Mouse (Mus musculus): ENCODE data around the gene Ksr2. TPM values are rescaled to one million over a fixed set of nuclear protein-coding genes. Genes with fewer than 3 reads are reported as not detected.

Gene Ksr2
- total and polyA plus RNA-seq, 3 experiments: 0.36 to 1.3 (median 1.2) TPM

GRCm38 (mm10) chr5:117682226-117682625 lies 268.4 kb downstream of the Ksr2 start:
- Histone ChIP-seq H3K4me3 (replicated peaks in 1 of 3; ENCODE audit: low read depth in 2 of 3, low read length in 2 of 3, poor library complexity in 1 of 3) (no peak overlapping the region), H3K9me3 (replicated peaks; ENCODE audit: low read length) (no peaks in the 10 kb centered on the region), H3K36me3 (replicated peaks in 1 of 2; ENCODE audit: control insufficient read depth in 1 of 2, insufficient read depth in 1 of 2, low read length in 1 of 2) (no peaks in the 10 kb centered on the region), H3K4me1 (ENCODE audit: control insufficient read depth in 1 of 2, insufficient read depth in 2 of 2) (no peaks in the 10 kb centered on the region), H3K4me2 (ENCODE audit: insufficient read depth, low read depth, poor library complexity, severe bottlenecking) (no peak overlapping the region), H3K9ac (ENCODE audit: insufficient read depth, low read depth) (no peak overlapping the region), H3K27me3 (replicated peaks) (no peaks in the 10 kb centered on the region), H3K79me2 (replicated peaks; ENCODE audit: control insufficient read depth, extremely low read depth, insufficient read depth, poor library complexity, severe bottlenecking) (no peaks in the 10 kb centered on the region), H3K27ac (ENCODE audit: insufficient read depth, low read depth) (no peak overlapping the region)
- in situ Hi-C loops (cut with MboI; ENCODE audit: low pct_ligation_motif_present, low pct_unique_long_range_greater_than_20kb, low sequenced_read_pairs) (no loop called here), dilution Hi-C loops (cut with MboI; ENCODE audit: extremely low pct_ligation_motif_present, extremely low pct_unique_long_range_greater_than_20kb, low sequenced_read_pairs) (no loop called here)
- no peak for DNase-seq (ENCODE audit: extremely low read depth)
- TF ChIP-seq ELF1 (IDR thresholded peaks at IDR 0.05; ENCODE audit: low read depth, low read length) (no peak), RAD21 (IDR thresholded peaks at IDR 0.05; ENCODE audit: low read depth, low read length) (no peak), ZKSCAN1 (IDR thresholded peaks at IDR 0.05; ENCODE audit: borderline replicate concordance, low read depth, low read length) (peak; percentile 96), SIN3A (IDR thresholded peaks at IDR 0.05; ENCODE audit: low read length) (no peak), E2F4 (IDR thresholded peaks at IDR 0.05; ENCODE audit: insufficient replicate concordance, low read depth, low read length) (no peak)

DNA sequence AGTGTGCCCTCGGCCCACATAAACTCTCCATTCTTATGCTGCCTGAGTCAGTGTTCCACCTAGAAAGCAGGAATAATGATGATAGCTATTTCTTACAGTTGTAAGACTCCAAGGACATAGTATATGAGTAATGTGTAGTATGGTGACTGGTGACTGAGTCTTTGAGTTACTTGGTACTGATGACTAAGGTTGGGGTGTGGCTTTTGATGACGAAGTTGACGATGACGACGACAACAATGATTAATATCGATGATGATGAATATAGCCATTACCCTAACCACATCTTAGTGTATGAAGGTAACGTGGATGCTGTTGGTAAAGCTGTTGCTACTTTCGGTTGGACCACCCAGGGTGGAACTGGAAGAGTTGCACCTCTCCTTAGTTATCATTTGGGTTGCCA lies 270.7 kb downstream of the Ksr2 start:
- Histone ChIP-seq H3K79me2 (replicated peaks; ENCODE audit: control insufficient read depth, extremely low read depth, insufficient read depth, poor library complexity, severe bottlenecking) (no peaks in the 10 kb centered on the region), H3K36me3 (replicated peaks in 1 of 2; ENCODE audit: control insufficient read depth in 1 of 2, insufficient read depth in 1 of 2, low read length in 1 of 2) (no peaks in the 10 kb centered on the region), H3K27me3 (replicated peaks) (no peaks in the 10 kb centered on the region), H3K9me3 (replicated peaks; ENCODE audit: low read length) (no peaks in the 10 kb centered on the region), H3K4me2 (ENCODE audit: insufficient read depth, low read depth, poor library complexity, severe bottlenecking) (no peak overlapping the region), H3K27ac (ENCODE audit: insufficient read depth, low read depth) (no peak overlapping the region), H3K9ac (ENCODE audit: insufficient read depth, low read depth) (no peak overlapping the region), H3K4me1 (ENCODE audit: control insufficient read depth in 1 of 2, insufficient read depth in 2 of 2) (no peaks in the 10 kb centered on the region), H3K4me3 (replicated peaks in 1 of 3; ENCODE audit: low read depth in 2 of 3, low read length in 2 of 3, poor library complexity in 1 of 3) (no peak overlapping the region)
- DNase-seq (ENCODE audit: extremely low read depth): no peak
- TF ChIP-seq CHD2 (IDR thresholded peaks at IDR 0.05; ENCODE audit: low read length) (no peak), NRF1 (IDR thresholded peaks at IDR 0.05; ENCODE audit: low read depth, low read length) (no peak), IRF4 (IDR thresholded peaks at IDR 0.05; ENCODE audit: low read depth, low read length) (no peak), SMC3 (IDR thresholded peaks at IDR 0.05; ENCODE audit: low read depth, low read length) (no peak), ZMIZ1 (IDR thresholded peaks at IDR 0.05; ENCODE audit: low read depth, low read length) (no peak)
- in situ Hi-C loops (cut with MboI; ENCODE audit: low pct_ligation_motif_present, low pct_unique_long_range_greater_than_20kb, low sequenced_read_pairs): no loop called here
- dilution Hi-C loops (cut with MboI; ENCODE audit: extremely low pct_ligation_motif_present, extremely low pct_unique_long_range_greater_than_20kb, low sequenced_read_pairs): no loop called here

- H3K4me2 ChIP-seq (ENCODE audit: insufficient read depth, low read depth, poor library complexity, severe bottlenecking): no peak overlapping the region
- no peaks in the 10 kb centered on the region for H3K79me2 ChIP-seq (replicated peaks; ENCODE audit: control insufficient read depth, extremely low read depth, insufficient read depth, poor library complexity, severe bottlenecking)
- H3K9me3 ChIP-seq (replicated peaks; ENCODE audit: low read length): no peaks in the 10 kb centered on the region
- no peaks in the 10 kb centered on the region for H3K4me1 ChIP-seq (ENCODE audit: control insufficient read depth in 1 of 2, insufficient read depth in 2 of 2)
- in situ Hi-C loops (cut with MboI; ENCODE audit: low pct_ligation_motif_present, low pct_unique_long_range_greater_than_20kb, low sequenced_read_pairs) (no loop called here), dilution Hi-C loops (cut with MboI; ENCODE audit: extremely low pct_ligation_motif_present, extremely low pct_unique_long_range_greater_than_20kb, low sequenced_read_pairs) (no loop called here)
- H3K4me3 ChIP-seq (replicated peaks in 1 of 3; ENCODE audit: low read depth in 2 of 3, low read length in 2 of 3, poor library complexity in 1 of 3): no peak overlapping the region
- H3K27ac ChIP-seq (ENCODE audit: insufficient read depth, low read depth): no peak overlapping the region
- TF ChIP-seq POLR2AphosphoS2 (IDR thresholded peaks at IDR 0.05; ENCODE audit: low read depth, low read length) (no peak), BHLHE40 (IDR thresholded peaks at IDR 0.05; ENCODE audit: low read depth, low read length) (no peak), MAX (IDR thresholded peaks at IDR 0.05; ENCODE audit: low read length) (no peak), RAD21 (IDR thresholded peaks at IDR 0.05; ENCODE audit: low read depth, low read length) (no peak), UBTF (IDR thresholded peaks at IDR 0.05; ENCODE audit: low read depth, low read length) (no peak), MYC (IDR thresholded peaks at IDR 0.05; ENCODE audit: low read depth, low read length) (no peak), ZC3H11A (IDR thresholded peaks at IDR 0.05; ENCODE audit: low read depth, low read length) (no peak), HCFC1 (IDR thresholded peaks at IDR 0.05; ENCODE audit: low read depth, low read length) (no peak), JUN (IDR thresholded peaks at IDR 0.05; ENCODE audit: insufficient read depth, low read depth, low read length) (no peak), ELF1 (IDR thresholded peaks at IDR 0.05; ENCODE audit: low read depth, low read length) (no peak), ZNF384 (IDR thresholded peaks at IDR 0.05; ENCODE audit: low read depth, low read length) (no peak), KAT2A (IDR thresholded peaks at IDR 0.05; ENCODE audit: insufficient replicate concordance, low read length) (no peak), CHD1 (IDR thresholded peaks at IDR 0.05; ENCODE audit: low read depth, low read length) (no peak)
- no peaks in the 10 kb centered on the region for H3K36me3 ChIP-seq (replicated peaks in 1 of 2; ENCODE audit: control insufficient read depth in 1 of 2, insufficient read depth in 1 of 2, low read length in 1 of 2)
- DNase-seq (ENCODE audit: extremely low read depth): no peak
- no peaks in the 10 kb centered on the region for H3K27me3 ChIP-seq (replicated peaks)
- H3K9ac ChIP-seq (ENCODE audit: insufficient read depth, low read depth): no peak overlapping the region
These were observed 274.1 kb downstream of the Ksr2 start for GRCm38 (mm10) chr5:117687770-117688352.
